Mouse (Mus musculus) frontal cortex, postnatal 14 days (tissue): Measurements from ENCODE around the gene Pdcd4.

Source experiments
- DNase-seq, 2 experiments: peaks; one replicate each; pipeline ENCODE4 v3.0.0; 2022; ENCODE audit warnings: low spot score in 2 of 2

Pdcd4 gene

DNA sequence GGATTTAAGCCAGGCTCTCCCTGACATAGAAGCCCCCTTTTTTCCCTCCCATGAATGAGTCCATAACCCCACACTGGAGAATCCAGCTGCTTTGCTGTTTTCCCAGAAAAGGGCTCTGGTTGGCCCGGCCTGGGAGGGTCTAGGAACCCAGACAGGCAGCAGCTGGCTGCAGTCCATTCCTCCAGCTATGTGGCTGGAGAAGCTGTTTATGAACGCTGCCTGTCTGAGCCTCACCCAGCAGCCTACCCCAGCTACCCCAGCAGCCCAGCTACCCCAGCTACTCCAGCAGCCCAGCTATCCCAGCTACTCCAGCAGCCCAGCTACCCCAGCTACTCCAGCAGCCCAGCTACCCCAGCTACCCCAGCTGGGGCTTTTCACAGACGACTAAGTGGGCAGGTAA lies at the start of gene Pdcd4:
TSS of gene Pdcd4 (plus strand) at position 171 of the 400 bp plus-strand sequence.
- no peak for DNase-seq

DNA sequence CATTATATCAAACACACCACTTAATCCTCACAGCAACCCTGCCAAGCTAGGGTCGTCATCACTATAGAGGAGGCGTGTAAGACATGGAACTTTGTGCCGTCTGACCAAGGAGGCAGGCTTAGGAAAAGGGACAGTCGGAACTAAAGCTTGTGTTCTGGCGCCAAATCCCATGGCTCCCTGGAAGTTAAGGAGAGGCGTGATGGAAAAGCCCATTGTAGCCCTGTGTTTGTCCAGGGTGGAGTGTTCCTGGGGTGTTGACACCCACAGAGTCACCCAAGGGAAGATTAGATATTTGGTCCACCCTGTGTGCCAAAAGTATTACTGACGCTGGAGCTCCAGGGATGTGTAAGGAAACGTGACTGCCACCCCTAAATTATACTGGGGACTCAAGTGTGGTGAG lies 48.1 kb upstream of the Pdcd4 start:
- DNase-seq, result no peak

DNA sequence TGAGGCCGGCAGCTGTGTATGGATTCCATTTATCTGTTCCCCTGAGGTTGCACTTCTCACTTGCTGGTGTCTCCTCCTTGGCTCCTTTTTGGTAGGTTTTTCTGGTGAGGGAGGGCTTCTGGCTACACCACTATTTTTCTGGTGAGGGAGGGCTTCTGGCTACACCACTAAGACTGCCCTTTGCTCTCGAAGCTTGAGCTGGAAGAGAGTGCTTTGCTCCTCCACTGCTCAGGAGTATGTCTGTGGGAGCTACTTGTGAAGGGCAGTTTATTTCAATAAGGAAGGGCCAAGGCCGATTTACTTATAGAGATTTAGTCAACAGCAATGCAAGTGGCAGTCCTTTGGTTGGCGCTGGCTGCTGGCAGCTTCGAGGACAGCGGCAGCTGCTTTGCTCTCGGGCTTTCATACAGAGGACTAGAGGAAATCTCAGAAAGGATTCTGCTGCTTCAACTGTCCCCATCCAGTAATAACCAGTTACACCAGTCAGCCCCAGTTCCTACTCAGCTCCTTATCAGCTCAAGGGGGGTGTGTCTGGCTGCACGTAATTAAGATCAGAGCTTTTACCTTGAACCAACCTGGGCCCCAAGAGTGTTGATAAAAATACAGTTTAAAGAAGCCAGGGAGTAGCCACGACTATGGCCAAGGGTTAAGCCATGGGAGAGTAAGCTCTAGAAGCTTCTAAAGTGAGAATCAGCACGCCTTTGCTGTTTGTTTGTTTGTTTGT lies 43.6 kb upstream of the Pdcd4 start:
- DNase-seq, result no peak

DNA sequence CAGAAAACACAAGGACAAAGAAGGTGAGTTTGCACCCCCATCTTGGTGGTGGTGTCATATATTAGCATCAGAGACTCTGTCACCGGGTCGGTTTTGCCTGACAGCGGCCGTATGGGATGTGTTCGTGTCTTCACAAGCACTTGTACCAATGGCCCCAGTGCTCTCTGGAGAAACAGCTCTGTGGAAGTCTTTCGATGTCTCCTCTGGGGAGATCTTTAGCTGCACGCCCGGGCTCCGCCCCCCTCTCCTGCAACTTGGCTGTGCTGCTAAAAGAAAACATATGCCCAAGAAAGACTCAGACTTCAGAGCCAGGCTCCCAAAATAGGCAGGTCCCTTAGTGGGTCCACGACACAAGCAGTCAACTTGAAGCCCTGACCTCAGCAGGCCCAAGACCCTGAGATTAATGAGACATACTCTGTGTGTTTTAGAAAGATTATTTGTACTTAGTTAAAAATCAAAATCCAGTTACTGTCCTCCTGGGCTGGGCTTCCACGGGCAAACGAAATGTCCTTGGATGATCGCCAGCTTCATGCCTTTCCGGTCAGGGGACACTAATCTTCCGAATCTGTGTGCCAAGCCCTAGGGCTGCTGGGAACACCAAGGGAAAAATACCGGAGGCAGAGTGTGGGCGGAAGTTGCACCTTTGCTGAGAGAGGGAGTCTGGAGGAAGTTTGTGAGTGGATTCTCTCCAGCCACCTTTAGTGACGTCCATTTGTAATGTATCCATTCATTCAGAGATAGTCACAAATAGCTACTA lies 41.7 kb upstream of the Pdcd4 start:
- DNase-seq, result no peak

DNA sequence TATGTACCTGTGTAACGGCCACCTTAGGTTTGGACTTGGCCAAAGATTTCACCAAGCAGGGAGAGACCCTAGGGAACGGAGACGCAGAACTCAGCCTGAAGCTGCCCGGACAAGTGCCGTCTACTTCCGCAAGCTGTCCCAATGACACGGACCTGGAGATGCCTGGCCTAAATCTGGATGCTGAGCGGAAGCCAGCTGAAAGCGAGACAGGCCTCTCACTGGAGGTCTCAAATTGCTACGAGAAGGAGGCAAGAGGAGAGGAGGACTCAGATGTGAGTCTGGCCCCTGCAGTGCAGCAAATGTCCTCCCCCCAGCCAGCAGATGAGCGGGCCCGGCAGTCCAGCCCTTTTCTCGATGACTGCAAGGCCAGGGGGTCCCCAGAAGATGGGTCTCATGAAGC lies 40.7 kb upstream of the Pdcd4 start:
- DNase-seq, result no peak

DNA sequence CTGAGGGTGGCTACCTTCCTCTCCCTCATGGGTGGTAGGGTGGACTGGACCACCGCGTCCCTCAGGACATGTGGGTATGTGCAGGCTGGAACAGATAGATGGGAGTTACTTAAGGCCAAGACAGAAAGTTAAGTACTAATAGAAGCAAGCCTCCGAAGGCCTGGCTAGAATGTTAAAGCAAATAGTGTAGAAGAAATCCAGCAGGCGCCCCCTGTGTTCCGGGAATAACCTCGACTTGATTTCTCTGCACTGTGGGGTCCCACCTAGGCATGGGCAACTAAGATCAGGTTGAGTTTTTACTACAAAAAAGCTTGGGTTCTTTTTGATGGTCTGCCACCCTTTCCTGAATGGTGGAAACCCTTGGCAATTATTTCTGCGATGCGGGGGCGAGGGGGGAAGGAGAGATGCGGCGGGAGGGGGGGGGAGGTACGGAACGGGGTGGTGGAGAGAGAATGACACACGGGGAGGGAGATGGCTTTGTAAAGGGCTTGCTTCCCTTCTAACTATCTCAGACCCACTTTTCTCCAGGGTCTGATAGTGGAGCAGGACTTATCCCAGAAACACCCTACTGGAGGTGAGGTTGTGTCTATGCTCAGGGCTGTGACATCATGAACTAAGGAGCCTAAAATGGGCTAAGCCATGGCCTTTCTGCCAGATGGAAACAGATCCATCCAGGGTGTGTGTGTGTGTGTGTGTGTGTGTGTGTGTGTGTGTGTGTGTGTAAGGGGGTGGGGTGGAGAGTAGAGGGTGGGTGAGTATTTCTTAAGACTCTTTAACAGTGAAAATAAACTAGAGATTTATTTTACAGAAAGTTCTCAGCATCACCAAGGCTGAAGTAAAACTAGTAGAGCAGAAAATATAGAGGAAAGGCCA lies 40.0 kb upstream of the Pdcd4 start:
- no peak for DNase-seq

DNA sequence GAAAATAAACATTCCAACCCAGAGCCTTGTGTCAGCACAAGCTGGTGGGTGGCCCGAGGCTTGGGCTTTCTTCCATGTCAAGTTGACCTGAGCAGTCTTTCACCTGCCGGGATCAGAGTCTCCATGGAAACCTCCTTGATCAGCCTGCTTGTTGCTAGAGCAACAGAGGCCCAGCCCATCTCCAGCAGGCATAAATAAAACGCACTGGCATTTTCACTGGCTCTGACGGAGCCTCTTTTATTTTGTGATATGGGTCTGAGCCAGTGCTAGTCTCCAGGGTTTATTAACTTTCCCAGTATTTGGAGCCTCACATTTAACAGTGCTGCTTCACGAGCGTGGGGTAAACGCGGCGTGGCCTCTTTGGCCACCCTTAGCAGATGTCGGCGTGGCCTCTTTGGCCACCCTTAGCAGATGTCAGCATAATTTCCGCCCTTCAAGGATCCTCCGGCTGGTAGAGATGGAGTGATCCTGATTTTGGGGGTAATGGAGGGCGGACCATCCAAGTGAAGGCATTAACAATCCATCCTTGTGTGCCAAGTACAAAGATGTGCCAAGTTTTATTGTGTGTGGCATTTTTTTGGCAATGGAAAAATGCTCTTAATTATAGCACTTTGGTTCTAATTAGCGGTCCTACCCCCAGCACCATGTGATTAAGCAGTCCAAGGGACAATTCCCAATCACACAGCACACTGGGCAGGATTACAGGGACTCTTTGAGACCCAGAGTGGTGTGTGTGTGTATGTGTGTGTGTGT lies 39.2 kb upstream of the Pdcd4 start:
- peak; percentile 55 to 68 for DNase-seq

DNA sequence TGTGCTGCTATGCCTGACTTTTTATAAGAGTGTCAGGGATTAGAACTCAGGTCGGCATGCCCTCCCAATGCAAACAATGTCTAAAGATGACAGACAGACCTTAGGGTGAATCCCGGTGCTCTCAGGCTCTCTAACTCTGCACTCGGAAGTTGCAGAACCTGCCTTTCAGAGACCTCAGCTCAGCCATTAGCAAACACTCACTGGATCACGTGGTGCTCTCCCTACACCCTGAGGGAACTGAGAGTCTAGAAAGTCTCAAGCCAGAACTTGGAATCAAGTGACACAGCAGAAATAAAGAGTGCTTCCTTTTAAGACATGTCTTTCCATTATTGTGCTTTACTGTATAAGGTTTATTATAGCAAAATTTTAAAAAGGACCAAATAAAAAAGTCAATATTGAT lies 37.1 kb upstream of the Pdcd4 start:
- no peak for DNase-seq

DNA sequence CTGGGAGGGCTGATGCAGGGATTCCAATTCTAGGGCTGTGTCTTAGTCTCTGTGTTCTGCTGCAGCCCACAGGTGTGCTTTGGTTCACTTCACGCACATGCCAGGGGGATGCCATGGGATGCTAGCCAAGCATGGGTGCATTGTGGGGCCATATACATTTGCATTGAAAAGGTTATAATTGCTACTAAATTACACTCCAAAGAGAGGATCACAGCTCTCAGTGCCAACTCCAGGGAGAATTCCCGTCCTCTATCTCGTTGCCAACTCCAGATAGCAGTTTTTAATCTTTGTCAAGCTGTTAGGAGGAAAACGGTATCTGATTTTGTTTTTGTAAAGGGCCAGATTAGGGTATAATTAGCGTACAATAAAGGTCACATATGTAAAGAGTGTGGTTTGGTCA lies 36.2 kb upstream of the Pdcd4 start:
- DNase-seq, result no peak

DNA sequence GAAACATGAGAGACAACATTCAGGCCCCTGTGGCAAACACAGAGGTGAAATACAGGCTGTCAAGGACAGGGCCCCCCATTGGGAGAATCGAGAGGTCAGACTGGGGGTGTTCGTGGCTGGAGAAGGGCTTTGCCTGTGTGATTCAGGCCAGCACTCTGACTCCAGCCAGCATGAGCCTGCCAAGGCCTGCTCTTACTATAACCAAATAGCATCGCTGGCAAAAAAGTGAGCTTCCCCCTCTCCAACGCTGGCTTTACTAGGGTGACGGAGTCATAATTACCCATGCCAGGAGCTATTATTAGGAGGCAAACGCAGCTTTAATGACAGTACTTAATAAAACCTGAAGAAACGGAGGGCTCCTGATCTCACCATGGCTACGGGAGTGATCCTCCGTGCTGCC lies 35.2 kb upstream of the Pdcd4 start:
- DNase-seq, result no peak

DNA sequence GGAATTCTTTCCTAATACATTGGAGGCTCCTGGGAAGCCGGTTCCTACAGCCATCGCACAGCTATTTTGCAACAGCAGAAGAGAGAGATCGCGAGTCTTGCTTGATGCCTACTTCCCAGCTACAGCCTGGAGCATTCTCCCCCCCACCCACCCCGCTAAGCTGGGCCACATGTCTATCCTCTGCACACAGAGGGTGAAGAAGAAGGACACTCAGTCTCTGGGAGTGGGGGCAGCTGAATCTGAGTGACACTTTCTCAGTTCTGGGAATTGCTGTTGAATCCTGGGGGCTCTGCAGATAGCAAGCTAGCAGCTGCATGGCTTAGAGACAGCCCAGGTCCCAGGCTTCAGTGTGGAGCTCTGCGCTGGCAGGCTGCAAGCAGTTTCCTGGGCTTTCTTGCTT lies 34.1 kb upstream of the Pdcd4 start:
- no peak for DNase-seq

DNA sequence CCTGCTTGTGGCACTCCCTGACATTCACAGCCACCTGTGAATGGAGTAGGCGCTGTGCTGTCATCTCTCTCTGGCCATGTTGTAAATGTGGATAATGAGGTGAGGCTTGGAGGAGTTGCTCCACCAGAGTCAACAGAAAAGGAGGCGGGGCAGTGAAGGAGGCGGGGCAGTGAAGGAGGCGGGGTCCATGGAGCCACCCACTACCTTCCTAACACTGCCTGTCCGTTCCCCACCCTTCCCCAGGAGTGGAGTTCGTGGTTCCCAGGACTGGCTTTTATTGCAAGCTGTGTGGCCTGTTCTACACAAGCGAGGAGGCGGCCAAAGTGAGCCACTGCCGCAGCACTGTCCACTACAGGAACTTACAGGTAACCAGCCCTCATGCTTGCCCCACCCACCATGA lies 32.9 kb upstream of the Pdcd4 start:
- DNase-seq, result no peak

DNA sequence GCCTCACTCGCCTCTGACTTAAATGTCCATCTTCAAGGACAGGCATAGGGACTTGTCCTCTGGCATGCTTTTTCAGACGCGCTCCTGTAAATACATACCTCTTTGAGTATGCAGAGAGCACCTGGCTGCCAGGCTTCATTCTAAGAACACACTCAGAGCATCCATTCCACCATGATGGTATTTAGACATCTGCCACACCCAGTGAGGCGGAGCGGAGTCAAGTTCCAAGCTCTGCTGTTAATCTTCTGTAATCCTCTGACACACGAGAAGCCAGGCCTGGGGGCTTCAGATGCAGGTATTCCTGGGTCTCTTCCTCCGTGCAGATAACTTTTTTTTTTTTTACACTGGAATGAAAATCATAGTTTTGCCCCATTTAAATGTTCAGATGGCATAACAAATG lies 32.4 kb upstream of the Pdcd4 start:
- DNase-seq, result no peak

DNA sequence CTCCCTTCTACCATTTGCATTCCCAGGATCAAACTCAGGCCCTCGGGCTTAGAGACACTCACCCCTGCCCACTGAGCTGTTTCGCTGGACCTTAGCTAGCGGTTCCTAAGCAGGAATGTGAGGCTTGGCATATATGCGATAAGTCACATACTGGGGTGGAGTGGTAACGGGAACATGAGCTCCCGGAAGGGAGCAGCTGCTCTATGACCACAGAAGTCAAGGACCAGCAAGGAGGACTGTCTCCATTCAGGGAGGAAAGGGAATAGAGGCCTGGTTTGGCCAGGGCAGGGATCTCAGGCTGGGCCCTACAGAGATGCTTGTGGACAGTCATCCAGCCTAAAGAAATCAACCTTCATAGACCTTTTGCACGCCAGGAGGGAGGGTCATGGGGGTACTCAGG lies 30.7 kb upstream of the Pdcd4 start:
- DNase-seq, result no peak

DNA sequence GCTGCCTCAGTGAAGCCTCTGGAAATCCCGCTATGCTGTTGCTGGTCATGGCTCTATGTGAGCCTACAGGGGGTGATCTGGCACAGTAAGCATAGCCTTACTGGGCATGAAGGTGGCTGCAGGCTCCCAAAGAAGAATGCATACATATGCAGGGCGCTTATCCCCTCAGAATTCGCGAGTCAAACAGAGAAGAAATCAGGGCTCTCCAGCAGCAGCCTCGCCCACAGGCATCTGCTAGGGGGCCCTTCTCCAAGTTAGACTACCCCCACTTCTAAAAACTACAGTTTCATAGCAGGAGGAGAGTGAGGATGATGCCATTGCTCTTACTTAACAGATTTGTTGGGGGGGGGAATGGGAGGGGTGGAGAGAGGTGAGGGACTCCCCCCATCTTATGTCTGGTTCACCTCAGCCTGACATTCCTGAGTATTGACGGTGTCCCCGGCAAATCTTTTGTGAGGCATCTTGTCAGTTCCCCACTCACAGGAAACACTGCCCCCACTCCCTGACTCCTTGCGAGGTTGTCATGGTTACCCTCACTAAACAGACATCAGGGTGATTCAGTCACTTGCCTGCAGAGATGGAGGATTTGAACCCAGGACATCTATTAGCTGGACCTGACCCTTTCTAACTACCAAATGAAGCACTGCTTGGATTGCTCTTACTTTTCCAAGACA lies 29.3 kb upstream of the Pdcd4 start:
- DNase-seq, result no peak

DNA sequence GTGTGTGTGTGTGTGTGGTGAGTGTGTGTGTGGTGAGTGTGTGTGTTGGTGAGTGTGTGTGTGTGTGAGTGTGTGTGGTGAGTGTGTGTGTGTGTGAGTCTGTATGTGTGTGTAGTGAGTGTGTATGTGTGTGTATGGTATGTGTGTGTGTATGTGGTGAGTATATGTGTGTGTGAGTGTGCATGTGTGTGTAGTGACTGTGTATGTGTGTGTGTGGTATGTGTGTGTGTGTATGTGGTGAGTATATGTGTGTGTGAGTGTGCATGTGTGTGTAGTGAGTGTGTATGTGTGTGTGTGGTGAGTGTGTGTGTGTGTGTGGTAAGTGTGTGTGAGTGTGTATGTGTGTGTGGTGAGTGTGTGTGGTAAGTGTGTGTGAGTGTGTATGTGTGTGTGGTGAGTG lies 24.8 kb upstream of the Pdcd4 start:
- no peak for DNase-seq

DNA sequence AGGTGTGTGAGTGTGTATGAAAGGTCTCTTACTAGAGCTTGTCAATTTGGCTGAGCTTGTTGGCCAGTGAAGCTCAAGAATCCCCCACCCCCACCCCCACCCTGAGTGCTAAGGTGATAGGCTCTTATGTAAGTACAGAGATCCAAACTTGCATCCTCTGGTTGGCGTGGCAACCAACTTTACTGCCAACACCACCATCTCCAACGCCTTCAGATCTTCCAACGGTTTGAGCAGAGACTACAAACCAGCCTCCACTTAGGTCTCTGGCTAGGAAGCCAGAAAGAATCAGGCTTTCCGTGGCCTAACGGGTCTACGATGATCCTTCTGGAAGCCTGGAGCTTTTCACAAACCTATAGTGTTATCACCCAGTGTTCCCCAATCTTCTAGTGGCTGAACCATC lies 23.9 kb upstream of the Pdcd4 start:
- no peak for DNase-seq

DNA sequence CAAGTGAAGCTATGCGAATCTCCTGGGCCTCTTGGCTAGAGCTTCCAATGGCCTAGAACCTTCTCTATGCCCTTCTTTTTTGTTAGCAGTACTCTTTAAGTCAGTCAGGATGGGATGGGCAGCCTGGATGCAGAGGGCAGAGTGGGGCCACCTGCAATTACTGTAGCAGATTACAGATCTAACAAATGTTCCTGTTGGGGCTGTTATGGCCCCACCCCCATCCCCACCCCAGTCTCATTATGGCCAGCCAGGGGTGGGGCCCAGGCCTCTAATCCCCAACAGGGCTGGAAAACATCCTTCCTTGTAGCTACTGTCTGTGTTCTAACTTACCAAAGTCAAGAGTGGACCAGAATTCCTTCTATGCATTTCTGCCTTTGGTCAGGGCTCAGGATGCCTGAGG lies 23.2 kb upstream of the Pdcd4 start:
- DNase-seq, result no peak

DNA sequence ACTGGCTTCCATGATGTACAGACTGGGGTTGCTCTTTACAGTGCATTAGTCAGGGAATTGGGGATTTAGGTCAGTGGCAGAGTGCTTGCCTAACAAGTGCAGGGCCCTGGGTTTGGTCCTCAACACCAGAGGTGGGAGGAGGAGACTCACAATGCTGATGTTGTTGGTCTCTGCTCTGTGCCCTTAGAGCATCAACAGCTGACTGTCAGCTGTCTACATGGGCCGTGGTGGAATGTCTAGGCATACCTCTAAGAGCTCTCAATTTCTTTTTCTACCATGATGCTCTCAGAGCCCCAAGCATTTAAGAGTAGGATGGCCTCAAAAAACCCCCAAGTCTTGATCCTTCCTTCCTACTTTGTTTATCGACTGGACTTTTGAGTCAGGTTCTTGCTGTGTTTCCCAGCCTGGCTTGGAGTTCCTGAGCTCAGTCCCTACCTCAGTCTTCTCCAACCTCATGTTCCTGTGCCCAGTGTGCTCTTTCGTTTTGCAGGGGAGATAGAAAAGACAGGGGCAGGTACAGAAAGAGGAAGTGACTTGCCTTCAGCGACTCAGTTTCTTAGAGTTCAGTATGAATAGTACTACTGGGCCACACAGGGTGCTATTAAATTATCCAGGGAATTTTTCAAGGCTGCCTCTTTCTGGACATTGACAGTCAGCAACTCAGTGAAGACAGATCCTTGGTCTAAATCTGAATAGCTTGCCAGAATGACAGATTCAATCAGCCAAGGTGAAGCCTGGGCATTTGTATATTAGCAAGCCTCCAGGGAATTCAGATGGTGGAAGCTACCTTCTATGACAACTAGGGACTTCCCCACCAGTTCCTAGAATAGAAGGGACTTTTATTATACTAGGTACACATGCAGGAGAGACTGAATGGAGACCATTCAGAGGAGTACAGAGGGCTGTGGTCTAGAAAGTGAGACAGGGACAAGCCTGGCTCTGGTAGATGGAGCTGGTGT lies 22.3 kb upstream of the Pdcd4 start:
- DNase-seq, result no peak

DNA sequence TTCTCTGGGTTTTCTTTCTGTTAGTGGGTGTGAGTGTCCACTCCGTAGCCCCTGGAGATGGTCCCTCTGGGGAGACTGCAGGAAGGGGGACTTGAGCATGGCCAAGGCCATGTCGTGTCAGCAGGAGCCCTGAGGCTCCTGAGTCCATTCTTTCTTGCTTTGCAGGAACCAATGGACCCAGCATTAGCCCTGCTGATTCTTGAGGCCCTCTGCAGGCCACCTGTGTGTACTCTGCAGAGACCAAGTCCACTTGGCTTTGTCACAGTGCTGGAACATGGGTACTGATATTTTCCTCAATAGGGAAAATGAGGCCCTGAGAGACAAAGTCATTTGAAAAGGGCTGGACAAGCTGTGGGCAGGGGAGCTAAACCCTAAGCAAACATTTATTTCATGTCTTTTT lies 21.5 kb upstream of the Pdcd4 start:
- no peak for DNase-seq
